Mouse (Mus musculus) thymus, adult 2 months (tissue): ENCODE results near the gene Tra2b. TPM values are rescaled to one million over a fixed set of nuclear protein-coding genes. Genes with fewer than 3 reads are reported as not detected.

Source experiments
- DNase-seq: peaks from one replicate; pipeline ENCODE4 v3.0.0; 2021
- H3K27ac ChIP-seq: fragments of 200-500 bp; 2 replicates; pipeline ENCODE4 v1.5.1; 2012; ENCODE audit warnings: low read length, control low read depth; ENCODE audit not compliant: control insufficient read depth, insufficient read depth
- H3K27me3 ChIP-seq: fragments of 200-500 bp; 2 replicates; pipeline ENCODE4 v1.6.1; 2012; ENCODE audit warnings: mild to moderate bottlenecking, low read length, moderate library complexity, mixed read lengths; ENCODE audit not compliant: control insufficient read depth, insufficient read depth
- H3K36me3 ChIP-seq: fragments of 200-500 bp; 2 replicates; pipeline ENCODE4 v1.6.1; 2012; ENCODE audit warnings: mild to moderate bottlenecking, low read length, moderate library complexity; ENCODE audit not compliant: control insufficient read depth, insufficient read depth
- H3K4me1 ChIP-seq: fragments of 200-500 bp; replicated peaks from 2 replicates; pipeline ENCODE4 v1.6.1; 2012; ENCODE audit warnings: low read length; ENCODE audit not compliant: control insufficient read depth, insufficient read depth
- H3K4me3 ChIP-seq: fragments of 200-500 bp; 2 replicates; pipeline ENCODE4 v1.5.1; 2012; ENCODE audit warnings: mild to moderate bottlenecking, low read length, control low read depth, moderate library complexity; ENCODE audit not compliant: control insufficient read depth, insufficient read depth
- CTCF ChIP-seq: fragments of 200-500 bp; IDR thresholded peaks from 2 replicates; pipeline ENCODE4 v1.5.1; 2012; ENCODE audit warnings: mild to moderate bottlenecking, control low read depth, low read length, moderate library complexity, borderline replicate concordance; ENCODE audit not compliant: control insufficient read depth, poor library complexity, insufficient read depth; ENCODE audit errors: extremely low read depth
- POLR2A ChIP-seq: fragments of 200-500 bp; IDR thresholded peaks from 2 replicates; pipeline ENCODE4 v1.6.1; 2012; ENCODE audit warnings: mild to moderate bottlenecking, low read length, control low read depth, moderate library complexity; ENCODE audit not compliant: control insufficient read depth, poor library complexity, insufficient read depth; ENCODE audit errors: extremely low read depth
- WGBS: fragments of 180-500 bp; shearing (Covaris S2); methylation state at CpG from one replicate; pipeline ENCODE4 v1.1.7; 2018; 5-methylcytosine and 5-hydroxymethylcytosine counted together
- polyA plus RNA-seq: library from polyadenylated mRNA; depleted of rRNA; stranded (reverse); fragments of >200 nt; gene quantifications from 2 replicates; pipeline ENCODE4 v1.2.3, GENCODE M21; 2012; rRNA removed

The Tra2b gene
- polyA plus RNA-seq, 1 experiment, result 67.9 TPM

- Histone ChIP-seq H3K27ac (no peak overlapping the region), H3K4me3 (no peak overlapping the region), H3K4me1 (no peaks in the 10 kb centered on the region), H3K27me3 (no peaks in the 10 kb centered on the region), H3K36me3 (no peaks in the 10 kb centered on the region)
- DNase-seq, result no peak
- WGBS, result 96% methylated on average over 1 of the region's 1 CpGs
- TF ChIP-seq POLR2A (no peak), CTCF (no peak)
Observed at GRCm38 (mm10) chr16:22200476-22200875, 65.3 kb downstream of the Tra2b start.

Other genes starting within 250 kb of the Tra2b start
- gene Igf2bp2, start 102.7 kb downstream of the Tra2b start, polyA plus RNA-seq, result 1.8 and 1.9 TPM in 2 replicates
- gene Etv5, start 173.7 kb upstream of the Tra2b start, polyA plus RNA-seq, result 7.3 and 8.6 TPM in 2 replicates